Mouse (Mus musculus) common myeloid progenitor, adult 5-6 weeks (primary cell): ENCODE data around the gene Necap2. TPM values are rescaled to one million over a fixed set of nuclear protein-coding genes. Genes with fewer than 3 reads are reported as not detected.
A peak's percentile ranks its signal among the peaks of the same experiment; 100 is the strongest.

Source experiments
- ATAC-seq: replicated peaks from 2 replicates; pipeline ENCODE4 v1.8.0; 2016; ENCODE audit warnings: low read depth, mild to moderate bottlenecking, moderate TSS enrichment, inconsistent platforms; ENCODE audit not compliant: poor library complexity, severe bottlenecking
- total RNA-seq: library from RNA; stranded (forward); fragments of 200-1000, 187-1606 nt; gene quantifications from 2 replicates; pipeline ENCODE4 v1.2.3, GENCODE M21; 2017

The Necap2 gene
- 60.3 and 78.8 TPM in 2 replicates for total RNA-seq

- ATAC-seq, result peak; percentile 84
These were observed at the start of gene Necap2 for GRCm38 (mm10) chr4:141077681-141078509. Gene Necap2 (minus strand): TSS chr4:141078357.

DNA sequence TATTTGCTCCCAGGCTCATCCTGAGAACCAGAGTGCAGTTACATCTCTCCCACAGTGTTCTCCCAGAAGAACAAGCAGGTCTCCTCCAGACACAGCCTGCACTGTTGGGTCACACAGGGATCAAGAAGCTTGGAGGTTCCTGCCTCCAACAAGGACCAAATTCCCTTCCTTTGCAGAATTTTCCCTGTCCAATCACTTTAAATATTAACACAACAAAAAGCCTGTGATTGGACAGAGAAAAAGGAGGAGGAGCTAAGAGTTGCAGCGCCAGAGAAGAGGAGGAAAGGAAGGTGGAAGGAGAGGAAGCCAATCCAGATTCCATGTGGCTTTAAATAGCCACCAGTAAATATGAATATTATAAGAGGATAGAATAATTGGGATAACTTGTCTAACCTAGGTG, 44.9 kb upstream of the Necap2 start:
- ATAC-seq, result no peak

- no peak for ATAC-seq
These were observed 44.5 kb upstream of the Necap2 start for GRCm38 (mm10) chr4:141122663-141123062.

DNA sequence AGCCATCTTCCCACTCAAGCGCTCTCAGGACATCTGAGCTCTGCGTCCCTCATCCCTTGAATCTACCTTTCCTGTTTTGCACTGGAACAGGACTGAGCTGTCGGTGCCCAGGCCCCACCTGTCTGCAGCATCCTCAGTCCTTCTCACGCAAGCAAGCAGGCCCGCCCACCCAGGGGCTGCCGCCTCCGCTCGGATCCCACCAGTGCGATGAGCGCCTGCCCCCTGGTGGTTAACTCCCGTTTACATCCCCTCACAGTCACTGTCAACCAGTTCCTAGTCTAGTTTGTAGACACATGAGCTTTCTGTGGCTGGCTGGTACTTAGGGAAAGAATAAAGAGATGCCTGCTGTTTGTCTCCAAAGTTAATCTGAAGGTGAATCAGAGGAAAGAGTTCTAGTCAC, 42.5 kb upstream of the Necap2 start:
- ATAC-seq, result peak; percentile 69

DNA sequence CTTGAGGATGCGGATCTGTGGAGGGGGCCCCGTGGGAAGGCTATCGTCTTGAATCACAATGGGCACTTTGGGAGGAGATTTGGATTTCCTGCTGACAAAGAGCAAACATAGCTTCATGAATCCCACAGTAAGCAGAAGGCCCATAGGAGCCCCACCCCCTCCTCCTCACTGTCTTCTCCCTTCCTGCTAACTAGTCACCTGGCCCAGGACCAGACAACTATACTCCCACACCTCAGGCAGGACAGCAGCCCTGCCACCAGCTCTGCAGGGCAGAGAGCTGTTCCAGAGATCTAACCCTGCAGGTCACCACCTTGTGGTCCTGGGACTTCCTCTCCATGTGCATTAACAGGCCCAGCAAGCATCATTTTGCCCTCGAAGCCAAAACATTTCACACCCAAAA, 40.5 kb upstream of the Necap2 start:
- ATAC-seq, result no peak

- no peak for ATAC-seq
These were observed 37.2 kb upstream of the Necap2 start for GRCm38 (mm10) chr4:141115398-141115797.

- no peak for ATAC-seq
These were observed 36.4 kb upstream of the Necap2 start for GRCm38 (mm10) chr4:141114521-141114981.

- no peak for ATAC-seq
These were observed 35.7 kb upstream of the Necap2 start for GRCm38 (mm10) chr4:141113831-141114230.

DNA sequence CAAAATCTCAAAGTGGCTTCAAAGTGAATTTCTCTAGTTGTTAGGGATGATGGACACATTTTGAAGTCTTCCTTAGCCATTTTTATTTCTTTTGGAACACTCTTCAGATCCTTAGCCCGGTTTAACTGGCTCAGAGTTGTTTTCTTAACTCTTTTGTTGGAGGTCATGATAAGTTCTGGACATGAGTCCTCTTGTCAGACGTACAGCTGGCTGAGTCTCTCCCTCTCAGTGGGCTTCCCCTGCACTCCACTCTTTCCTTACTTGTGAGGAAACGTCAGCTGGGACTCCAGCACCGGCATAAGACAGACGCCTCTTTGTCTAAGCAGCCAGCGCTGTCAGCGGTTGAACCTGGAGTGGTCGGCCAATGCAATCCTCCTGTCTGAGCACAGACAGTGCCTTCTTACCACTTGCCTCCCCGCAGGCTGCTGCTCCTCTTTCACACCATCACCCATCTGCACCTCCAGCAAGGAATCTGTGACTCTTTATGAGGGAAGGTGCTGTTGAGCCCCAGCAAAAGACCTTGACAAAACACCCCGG, 30.1 kb upstream of the Necap2 start:
- no peak for ATAC-seq

GRCm38 (mm10) chr4:141106526-141107183, 28.5 kb upstream of the Necap2 start:
- no peak for ATAC-seq

DNA sequence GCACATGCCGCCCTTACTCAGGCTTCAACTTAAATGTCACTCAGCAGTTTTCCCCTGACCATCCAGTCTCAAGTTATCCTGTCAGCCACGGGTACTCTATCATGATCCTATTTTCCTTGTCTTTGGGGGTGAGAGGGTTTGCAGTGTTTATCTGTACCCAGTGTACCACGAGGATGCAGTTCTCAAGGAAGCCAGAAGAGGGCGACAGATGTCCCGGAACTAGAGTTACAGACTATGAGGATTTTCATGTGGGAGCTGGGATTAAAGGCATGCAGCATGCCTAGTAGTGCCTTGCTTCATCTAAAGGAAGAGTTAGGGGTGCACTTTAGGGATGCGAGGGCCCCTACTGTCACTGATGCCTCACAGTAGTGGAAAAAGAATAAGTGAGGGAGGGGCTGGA, 23.7 kb upstream of the Necap2 start:
- ATAC-seq, result no peak

GRCm38 (mm10) chr4:141101291-141101690, 23.1 kb upstream of the Necap2 start:
- no peak for ATAC-seq

- no peak for ATAC-seq
These were observed 21.8 kb upstream of the Necap2 start for GRCm38 (mm10) chr4:141099956-141100355.

DNA sequence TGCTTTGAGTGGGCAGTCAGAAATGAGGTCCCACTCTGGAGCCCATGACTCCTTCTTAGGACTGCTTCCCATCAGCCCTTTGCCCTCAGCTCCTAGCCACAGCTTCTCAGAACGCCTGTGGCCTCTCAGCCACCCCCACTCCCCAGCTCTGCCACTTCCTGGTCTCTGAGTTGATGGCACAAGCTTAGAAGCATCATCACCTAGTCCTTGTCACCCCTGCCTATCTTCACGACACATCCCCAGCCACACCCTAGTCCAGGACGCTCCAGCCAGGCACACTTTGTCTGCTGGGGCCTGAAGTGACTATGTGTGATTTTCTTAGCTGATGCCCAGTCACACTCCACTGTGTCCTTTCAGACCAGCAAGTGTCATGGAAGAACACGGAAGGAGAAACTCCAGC, 20.8 kb upstream of the Necap2 start:
- ATAC-seq, result peak; percentile 59

DNA sequence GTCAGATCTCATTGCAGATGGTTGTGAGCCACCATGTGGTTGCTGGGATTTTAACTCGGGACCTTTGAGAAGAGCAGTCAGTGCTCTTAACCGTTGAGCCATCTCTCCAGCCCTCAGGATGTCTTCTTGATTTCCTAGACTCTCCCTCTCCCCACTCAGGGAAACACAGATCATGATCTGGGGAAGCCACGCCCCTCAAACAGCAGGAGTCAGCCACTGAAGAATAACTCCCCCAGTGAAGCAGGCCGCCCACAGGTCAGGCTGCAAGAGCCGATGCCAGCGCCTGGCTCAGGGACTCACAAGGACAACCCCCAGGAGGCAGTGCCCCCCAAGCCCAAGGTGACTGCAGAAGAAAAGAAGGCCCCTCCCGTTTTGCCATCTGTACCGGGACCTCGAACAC, 18.6 kb upstream of the Necap2 start:
- no peak for ATAC-seq

DNA sequence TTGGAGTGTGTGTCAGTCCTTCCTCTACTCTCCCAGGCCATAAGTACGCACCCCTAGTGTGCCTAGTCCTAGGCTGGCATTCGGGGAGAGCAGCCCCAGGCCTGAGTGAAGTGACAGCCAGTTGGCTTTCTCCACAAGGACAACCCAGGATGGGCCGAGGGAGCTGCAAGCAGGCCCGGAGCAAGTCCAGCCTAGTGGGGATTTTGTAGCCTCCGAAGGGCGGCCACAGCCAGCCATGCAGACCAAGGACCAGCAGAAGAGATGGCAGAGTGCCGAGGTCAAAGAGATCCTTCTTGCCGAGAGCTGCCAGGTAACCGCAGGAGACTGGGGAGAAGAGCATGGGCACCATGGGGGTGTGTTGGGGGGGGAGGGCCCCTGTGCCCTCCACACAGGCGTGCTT, 16.9 kb upstream of the Necap2 start:
- ATAC-seq, result no peak

GRCm38 (mm10) chr4:141088714-141089113, 10.6 kb upstream of the Necap2 start:
- ATAC-seq, result no peak

DNA sequence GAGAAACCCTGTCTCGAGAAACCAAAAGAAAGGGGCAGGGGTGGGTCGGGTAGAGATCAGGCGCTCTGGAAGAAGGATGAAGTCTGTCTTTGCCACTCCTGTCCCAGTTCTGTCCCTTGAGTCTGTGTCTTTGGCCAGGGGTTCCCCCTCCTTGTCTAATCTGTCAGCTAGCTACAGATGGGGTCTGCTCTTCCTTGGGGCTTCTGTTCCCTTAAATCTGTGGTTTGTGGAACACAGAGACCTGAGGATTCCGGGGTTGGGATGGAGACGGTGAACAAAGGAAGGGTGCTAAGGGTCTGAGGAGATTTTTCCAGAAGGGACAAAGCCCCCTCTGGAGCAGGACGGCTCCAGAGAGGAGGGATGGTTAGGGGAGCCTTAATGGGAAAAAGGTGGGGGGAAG, 9.9 kb upstream of the Necap2 start, which contains the start of gene Spata21:
Gene Spata21, plus strand, starts transcription at position 301 of the 400 bp plus-strand sequence.
- no peak for ATAC-seq

DNA sequence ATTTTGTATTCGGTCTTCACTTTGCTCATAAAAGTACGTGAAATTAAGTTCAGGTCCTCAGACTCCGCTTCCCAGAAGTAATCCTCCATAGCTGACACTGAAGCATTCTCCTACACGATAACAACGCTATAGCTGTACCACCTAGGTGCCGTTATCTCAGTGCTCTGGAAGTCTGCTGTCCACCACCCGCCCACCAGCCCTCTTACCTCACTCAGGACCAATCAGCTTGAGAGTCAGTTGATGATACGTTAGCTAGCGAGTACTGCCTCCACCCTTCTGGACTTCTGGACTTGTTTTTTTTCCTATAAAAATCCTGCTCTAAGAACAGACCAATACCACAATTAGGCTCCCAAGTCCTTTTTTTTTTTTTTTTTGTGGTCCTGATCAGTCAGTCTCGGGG, 8.7 kb upstream of the Necap2 start:
- ATAC-seq, result no peak

DNA sequence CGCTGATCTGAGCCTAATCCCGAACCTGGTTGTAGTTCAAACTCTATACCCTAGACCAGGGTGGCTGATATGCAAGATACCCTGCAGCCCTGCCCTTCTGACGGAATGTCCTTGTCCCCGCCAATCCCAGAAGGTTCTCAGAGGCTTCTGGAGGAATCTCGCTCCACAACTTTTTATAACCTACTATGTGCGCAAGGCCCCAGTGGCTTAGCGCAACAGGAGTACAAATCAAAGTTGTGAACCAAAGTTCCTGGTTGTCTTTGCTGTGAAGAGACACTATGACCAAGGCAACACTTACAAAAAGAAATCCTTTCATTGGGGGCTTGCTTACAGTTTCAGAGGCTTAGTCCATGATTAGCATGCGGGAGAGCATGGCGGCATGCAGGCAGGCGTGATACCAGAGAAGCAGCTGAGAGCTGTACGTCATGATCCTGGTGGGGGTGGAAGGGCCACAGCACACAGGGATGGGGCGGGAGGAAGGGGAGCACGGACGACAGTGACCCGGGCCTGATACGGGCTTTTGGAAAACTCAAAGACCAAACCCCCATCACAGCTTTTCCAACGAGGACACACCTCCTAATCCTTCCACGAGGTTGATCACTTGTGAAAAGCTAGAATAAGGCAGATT, 467 bp upstream of the Necap2 start:
- no peak for ATAC-seq
